Mouse (Mus musculus) small intestine, adult 2 months (tissue): ENCODE results near the gene Pknox2.

ENCODE experiments used
- CTCF ChIP-seq: fragments of 200-500 bp; IDR thresholded peaks from 2 replicates; pipeline ENCODE4 v1.5.1; 2012; ENCODE audit warnings: low read depth, mild to moderate bottlenecking, control low read depth, inconsistent platforms, low read length, moderate library complexity, mixed read lengths; ENCODE audit not compliant: insufficient replicate concordance, insufficient read length; ENCODE audit errors: extremely low read depth
- POLR2A ChIP-seq: fragments of 200-500 bp; IDR thresholded peaks from 2 replicates; pipeline ENCODE4 v1.6.1; 2012; ENCODE audit warnings: low read depth, mild to moderate bottlenecking, control low read depth, inconsistent platforms, low read length, moderate library complexity

DNA sequence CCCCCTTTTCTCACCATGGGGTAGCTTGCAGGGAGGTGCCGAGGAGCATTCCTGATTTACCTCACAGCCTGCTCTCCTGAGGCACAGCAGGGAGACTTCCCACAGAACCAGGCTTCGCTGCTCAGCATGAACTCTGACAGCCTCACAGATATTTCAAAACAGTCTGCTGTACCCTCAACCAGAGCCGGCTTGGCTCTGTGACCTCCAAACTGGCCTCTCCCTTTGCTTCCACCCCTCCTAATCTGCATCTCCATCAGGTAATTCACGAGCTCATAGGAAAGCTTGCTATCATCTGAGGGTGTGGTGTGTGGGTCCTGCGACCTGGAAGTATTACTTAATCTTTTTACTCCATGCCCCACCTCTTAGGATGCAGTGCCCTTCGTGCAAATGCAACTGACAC, 142.5 kb downstream of the Pknox2 start:
- TF ChIP-seq POLR2A: no peak
- no peak for TF ChIP-seq CTCF
